9 mouse cellular contexts compared by ENCODE assay signal in the genomic region with DNA sequence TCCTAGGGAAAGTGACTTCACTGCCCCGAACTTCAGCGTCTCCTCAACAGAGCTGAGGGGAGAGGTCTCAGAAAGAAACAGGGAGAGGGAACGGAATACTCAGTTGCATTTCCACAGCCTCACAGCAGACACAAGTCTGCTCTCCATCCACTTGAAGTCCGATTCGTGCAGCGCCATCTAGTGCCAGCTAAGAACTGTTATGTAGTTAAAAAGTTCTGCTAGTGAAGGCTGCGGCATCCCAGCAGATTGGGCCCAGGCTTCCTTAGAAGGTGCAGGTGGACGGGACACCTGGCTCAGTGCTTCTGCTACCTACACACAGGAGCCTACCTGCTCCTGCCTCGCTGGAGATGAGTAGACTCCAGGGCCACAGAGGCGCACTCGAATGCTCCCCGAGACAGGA. TPM values are rescaled to one million over a fixed set of nuclear protein-coding genes. Genes with fewer than 3 reads are reported as not detected.
DNase-seq lines count a peak whose midpoint lies in the region; ATAC-seq lines count a peak whose summit lies in the region.
"Had no signal": no experiment of that assay in that cellular context is flagged by ENCODE, and none has a peak within 500 bp of the region (broad histone marks: within the 10 kb centered on the region; RNA-seq: fewer than 3 reads in every experiment).

No protein-coding gene starts in this region.

- no peak overlapping the region for H3K4me3 ChIP-seq in forebrain, embryonic 15.5 days
- no peak overlapping the region for H3K4me3 ChIP-seq in midbrain, embryonic 11.5 days (ENCODE audit: low read depth, low read length)

- no peak for DNase-seq in frontal cortex, postnatal 10 days (ENCODE audit: low spot score in 2 of 2)
- DNase-seq in 416B (ENCODE audit: low read depth): peak; percentile 75
- peak; percentile 20 for DNase-seq in c-Kit-positive CD71-positive TER-119-negative erythroid progenitor cells, embryonic 14.5 days (ENCODE audit: low read depth)
- peak; percentile 51 to 60 for DNase-seq in layer of hippocampus, postnatal 14 days (ENCODE audit: low spot score in 2 of 2)
- peak; percentile 92 for DNase-seq in midbrain, embryonic 11.5 days (ENCODE audit: low spot score, missing footprints)
- DNase-seq in thymus, postnatal 14 days: peak; percentile 16

- H3K36me3 ChIP-seq in forebrain, embryonic 15.5 days: no peaks in the 10 kb centered on the region
- H3K36me3 ChIP-seq in midbrain, embryonic 11.5 days (ENCODE audit: control insufficient read depth, insufficient read depth, low read length): no peaks in the 10 kb centered on the region
- H3K36me3 ChIP-seq: stomach, embryonic 15.5 days had no signal

- no peak overlapping the region for H3K27ac ChIP-seq in forebrain, embryonic 15.5 days (replicated peaks)
- no peak overlapping the region for H3K27ac ChIP-seq in midbrain, embryonic 11.5 days (ENCODE audit: low read depth, low read length)
- H3K27ac ChIP-seq: stomach, embryonic 15.5 days had no signal

- 22% methylated on average over 12 of the region's 12 CpGs for WGBS in forebrain, embryonic 15.5 days
- WGBS in midbrain, embryonic 11.5 days: 19% methylated on average over 12 of the region's 12 CpGs

- H3K4me1 ChIP-seq in forebrain, embryonic 15.5 days: peaks cover 11% of the 10 kb centered on the region
- H3K4me1 ChIP-seq in midbrain, embryonic 11.5 days (ENCODE audit: control insufficient read depth, insufficient read depth, low read length): 0 out of 2 replicates have a peak, but pooled peaks cover 2% of the 10 kb centered on the region

- no peaks in the 10 kb centered on the region for H3K9me3 ChIP-seq in forebrain, embryonic 15.5 days
- no peaks in the 10 kb centered on the region for H3K9me3 ChIP-seq in midbrain, embryonic 11.5 days (ENCODE audit: control insufficient read depth, low read length)
- H3K9me3 ChIP-seq: stomach, embryonic 15.5 days had no signal

- no peak overlapping the region for H3K9ac ChIP-seq in forebrain, embryonic 15.5 days (replicated peaks)
- H3K9ac ChIP-seq in midbrain, embryonic 11.5 days (ENCODE audit: low read length): no peak overlapping the region
- H3K9ac ChIP-seq: stomach, embryonic 15.5 days had no signal

- peak; percentile 81 for ATAC-seq in frontal cortex, adult (ENCODE audit: low TSS enrichment)
- peak; percentile 39 for ATAC-seq in forebrain, embryonic 15.5 days (replicated peaks)
- ATAC-seq in midbrain, embryonic 11.5 days (ENCODE audit: low FRiP score): no peak; the same call in 1 of the 2 replicates

- no peak overlapping the region for H3K4me2 ChIP-seq in forebrain, embryonic 15.5 days (replicated peaks)
- H3K4me2 ChIP-seq in midbrain, embryonic 11.5 days: no peak overlapping the region

- peaks cover 19% of the 10 kb centered on the region for H3K27me3 ChIP-seq in forebrain, embryonic 15.5 days
- H3K27me3 ChIP-seq in midbrain, embryonic 11.5 days (ENCODE audit: control insufficient read depth, insufficient read depth, low read length): peaks cover 12% of the 10 kb centered on the region; the same call in 1 of the 2 replicates

RNA-seq across cellular contexts. Expression of a gene that starts 0.8 kb away (rescaled TPM):
- 53.9 and 57.5 TPM in 2 replicates for polyA plus RNA-seq in forebrain, embryonic 15.5 days (2015; fragmentation: Nextera tagmentation; extraction: Ambion mirVana)
- total RNA-seq in layer of hippocampus, postnatal 14 days (2021): 100 to 1,000 TPM; 134 to 144 TPM
- polyA plus RNA-seq in midbrain, embryonic 11.5 days (2014; fragmentation: Nextera tagmentation; extraction: Ambion mirVana): 11.7 and 13.9 TPM in 2 replicates

RNA-seq across cellular contexts. Expression of a gene that starts 39.7 kb away (rescaled TPM):
- polyA plus RNA-seq in forebrain, embryonic 15.5 days (2015; fragmentation: Nextera tagmentation; extraction: Ambion mirVana): 13.4 TPM in 2 replicates
- 10 to 100 TPM; 20.5 to 25.3 TPM for total RNA-seq in layer of hippocampus, postnatal 14 days (2021)
- polyA plus RNA-seq in midbrain, embryonic 11.5 days (2014; fragmentation: Nextera tagmentation; extraction: Ambion mirVana): 16.3 and 17.6 TPM in 2 replicates

Comparison
In these comparisons a context has a peak if more than half of its experiments do, and no peak if none do; other contexts are left out.
1. DNase-seq: peak in 416B (single experiment), c-Kit-positive CD71-positive TER-119-negative erythroid progenitor cells, embryonic 14.5 days (single experiment), layer of hippocampus, postnatal 14 days (2 of 2), midbrain, embryonic 11.5 days (single experiment) and thymus, postnatal 14 days (single experiment); none in frontal cortex, postnatal 10 days (0 of 2).